Mouse (Mus musculus) spleen, adult 2 months (tissue): Measurements from ENCODE around the gene Nufip2. TPM values are rescaled to one million over a fixed set of nuclear protein-coding genes. Genes with fewer than 3 reads are reported as not detected.
A peak's percentile ranks its signal among the peaks of the same experiment; 100 is the strongest.

Experiments
- DNase-seq, 2 experiments: peaks; one replicate each; pipeline versions ENCODE4 v3.0.0 to v3.0.0-alpha.2; 2012 to 2021; ENCODE audit warnings: low spot score in 2 of 2, low read depth in 1 of 2
- H3K27ac ChIP-seq: fragments of 200-500 bp; 2 replicates; pipeline ENCODE4 v1.5.1; 2012; ENCODE audit warnings: low read length, inconsistent platforms; ENCODE audit not compliant: insufficient read depth
- H3K27me3 ChIP-seq: fragments of 200-500 bp; 2 replicates; pipeline ENCODE4 v1.6.1; 2012; ENCODE audit warnings: mild to moderate bottlenecking, moderate library complexity, low read length, inconsistent platforms; ENCODE audit not compliant: control insufficient read depth, insufficient read depth
- H3K36me3 ChIP-seq: fragments of 200-500 bp; 2 replicates; pipeline ENCODE4 v1.6.1; 2012; ENCODE audit warnings: mild to moderate bottlenecking, low read length, inconsistent platforms; ENCODE audit not compliant: control insufficient read depth, insufficient read depth
- H3K4me1 ChIP-seq: fragments of 200-500 bp; 2 replicates; pipeline ENCODE4 v1.6.1; 2011; ENCODE audit warnings: inconsistent platforms; ENCODE audit not compliant: control insufficient read depth, insufficient read depth, insufficient read length
- H3K4me3 ChIP-seq: fragments of 200-500 bp; 2 replicates; pipeline ENCODE4 v1.5.1; 2011; ENCODE audit warnings: mild to moderate bottlenecking, inconsistent platforms; ENCODE audit not compliant: insufficient read depth, insufficient read length; ENCODE audit errors: extremely low read depth
- CTCF ChIP-seq: fragments of 200-500 bp; IDR thresholded peaks from 2 replicates; pipeline ENCODE4 v1.5.1; 2011; ENCODE audit warnings: mild to moderate bottlenecking, inconsistent platforms; ENCODE audit not compliant: insufficient read depth, insufficient read length, insufficient replicate concordance; ENCODE audit errors: extremely low read depth
- POLR2A ChIP-seq: fragments of 200-500 bp; IDR thresholded peaks from 2 replicates; pipeline ENCODE4 v1.6.1; 2011; ENCODE audit warnings: low read depth, low read length, inconsistent platforms
- WGBS: fragments of 180-500 bp; shearing (Covaris S2); methylation state at CpG from one replicate; pipeline ENCODE4 v1.1.7; 2018; 5-methylcytosine and 5-hydroxymethylcytosine counted together
- polyA plus RNA-seq: library from polyadenylated mRNA; depleted of rRNA; stranded (reverse); fragments of >200 nt; gene quantifications from 2 replicates; pipeline ENCODE4 v1.2.3, GENCODE M21; 2012

Gene Nufip2
- polyA plus RNA-seq, 1 experiment: 13.5 TPM

DNA sequence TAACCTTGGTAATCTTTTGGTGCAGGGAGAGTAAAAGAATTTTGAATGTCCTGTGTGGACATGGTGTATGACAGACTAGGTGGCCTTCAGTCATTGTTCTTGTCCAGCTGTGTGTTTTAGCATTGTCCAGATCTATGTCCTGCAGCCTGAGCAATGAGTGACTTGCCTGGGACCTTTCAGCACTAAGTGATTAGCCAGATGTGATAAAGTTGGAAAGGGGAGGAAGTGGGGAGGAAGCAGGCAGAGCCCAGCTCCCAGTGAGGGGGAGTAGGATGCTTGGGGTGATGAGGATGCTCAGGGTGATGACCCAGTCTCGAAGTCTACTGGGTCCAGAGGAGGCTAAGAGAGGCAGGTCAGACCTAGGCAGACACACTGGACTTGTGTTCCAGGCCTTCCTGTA is 93.3 kb downstream of the Nufip2 start:
- no peak for DNase-seq
- WGBS: 91% methylated on average over 1 of the region's 1 CpGs
- H3K4me1 ChIP-seq: peaks cover 4% of the 10 kb centered on the region; the same call in 1 of the 2 replicates

DNA sequence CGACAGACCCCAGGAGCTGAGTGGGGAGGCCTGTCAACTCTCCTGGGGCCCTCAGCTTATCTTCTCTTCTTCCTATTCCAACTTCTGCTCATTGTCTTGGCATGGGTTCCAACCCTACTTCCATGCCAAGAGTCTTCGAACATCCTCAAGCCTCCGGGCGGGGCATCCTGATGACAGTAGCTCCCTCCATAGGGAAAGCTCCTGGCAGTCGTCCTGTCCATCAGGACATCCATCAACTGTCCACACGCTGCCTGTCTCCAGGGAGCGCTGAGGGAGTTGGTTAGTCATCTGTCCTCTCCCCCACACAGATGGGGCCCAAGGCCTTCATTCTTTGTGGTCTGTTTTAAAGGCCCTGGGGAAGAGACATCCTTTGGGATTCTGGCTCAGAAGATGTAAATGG is 95.1 kb downstream of the Nufip2 start:
- Histone ChIP-seq H3K4me3 (no peak overlapping the region), H3K27me3 (no peaks in the 10 kb centered on the region), H3K27ac (no peak overlapping the region), H3K4me1 (peaks cover 8% of the 10 kb centered on the region; the same call in 1 of the 2 replicates), H3K36me3 (no peaks in the 10 kb centered on the region)
- 85% methylated on average over 7 of the region's 7 CpGs for WGBS
- DNase-seq: no peak
- no peak for TF ChIP-seq POLR2A
- no peak for TF ChIP-seq CTCF

More for the DNA sequence above, 93.3 kb downstream of the Nufip2 start:
- H3K4me3 ChIP-seq: no peak overlapping the region
- no peaks in the 10 kb centered on the region for H3K36me3 ChIP-seq
- no peak for TF ChIP-seq POLR2A
- TF ChIP-seq CTCF: no peak
- H3K27ac ChIP-seq: no peak overlapping the region
- no peaks in the 10 kb centered on the region for H3K27me3 ChIP-seq

DNA sequence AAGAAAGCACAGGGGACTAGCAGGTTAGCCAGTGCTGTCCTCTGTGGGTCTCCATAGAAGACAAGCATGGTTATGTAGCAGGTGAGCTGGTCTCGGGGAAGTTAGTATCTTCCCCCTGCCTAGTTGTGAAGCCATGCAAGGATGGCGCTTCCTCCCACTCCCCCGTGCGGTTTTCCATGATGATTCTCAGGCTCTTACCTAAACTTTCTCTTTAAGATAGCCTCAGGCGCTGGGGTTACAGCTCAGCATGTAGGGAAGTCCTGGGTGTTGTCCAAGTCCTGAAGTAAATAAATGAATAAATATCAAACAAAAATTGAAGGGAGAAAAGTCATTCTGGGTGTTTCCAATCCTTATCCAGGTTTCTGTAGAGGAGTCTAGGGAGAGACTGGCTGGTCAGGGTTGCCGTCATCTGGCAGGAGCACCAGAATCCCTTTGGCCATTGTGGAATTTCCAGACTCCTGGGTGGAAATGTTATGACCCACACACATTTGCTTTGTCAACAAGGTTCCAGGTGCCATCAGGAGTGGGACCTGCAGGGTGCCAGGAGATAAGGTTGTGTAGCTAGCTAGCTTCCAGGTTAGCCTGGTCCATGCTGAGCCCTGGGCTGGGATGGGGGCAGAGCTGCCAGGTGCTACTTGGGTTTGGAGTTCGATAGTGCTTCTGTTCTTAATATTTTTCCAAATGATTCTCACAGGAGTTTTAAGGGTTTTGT is 96.3 kb downstream of the Nufip2 start:
- no peaks in the 10 kb centered on the region for H3K36me3 ChIP-seq
- no peak overlapping the region for H3K27ac ChIP-seq
- DNase-seq: no peak
- H3K27me3 ChIP-seq: no peaks in the 10 kb centered on the region
- WGBS: 87% methylated on average over 7 of the region's 7 CpGs
- TF ChIP-seq CTCF (no peak), POLR2A (no peak)
- peaks cover 8% of the 10 kb centered on the region; the same call in 1 of the 2 replicates for H3K4me1 ChIP-seq
- H3K4me3 ChIP-seq: no peak overlapping the region

DNA sequence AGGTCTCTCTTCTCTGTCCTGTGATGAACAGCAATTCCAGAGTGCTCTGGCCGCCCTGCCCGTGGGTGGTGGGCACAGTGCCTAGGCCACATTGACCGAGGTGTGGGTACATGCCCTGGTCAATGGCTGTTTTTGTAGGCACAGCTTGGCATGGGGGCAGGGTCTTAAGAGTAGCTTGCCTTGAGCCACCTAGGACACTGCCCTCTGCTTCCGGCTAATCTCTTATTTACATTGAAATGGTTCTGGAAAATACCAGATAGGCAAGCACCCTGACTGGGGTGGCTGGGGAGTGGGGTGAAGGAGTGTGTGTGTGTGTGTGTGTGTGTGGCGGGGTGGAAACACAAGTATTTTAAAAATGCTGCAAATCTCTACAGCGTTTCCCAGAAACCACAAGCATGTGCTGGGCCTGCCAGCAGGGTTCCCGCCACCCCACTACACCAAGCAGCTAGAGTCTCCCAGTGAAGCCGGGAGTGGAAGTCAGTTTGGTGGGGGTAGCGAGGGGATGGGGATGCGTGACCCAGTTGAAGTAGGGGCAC is 97.3 kb downstream of the Nufip2 start:
- H3K4me3 ChIP-seq: no peak overlapping the region
- WGBS: 63% methylated on average over 10 of the region's 10 CpGs
- TF ChIP-seq POLR2A (no peak), CTCF (no peak)
- H3K27ac ChIP-seq: peak overlapping the region; percentile 52
- H3K36me3 ChIP-seq: no peaks in the 10 kb centered on the region
- DNase-seq: no peak
- H3K27me3 ChIP-seq: no peaks in the 10 kb centered on the region
- H3K4me1 ChIP-seq: peaks cover 8% of the 10 kb centered on the region; the same call in 1 of the 2 replicates

- 11% methylated on average over 18 of the region's 18 CpGs for WGBS
- Histone ChIP-seq H3K27me3 (no peaks in the 10 kb centered on the region), H3K4me3 (0 out of 2 replicates have a peak overlapping the region, but pooled peaks have one; percentile 31), H3K4me1 (peaks cover 8% of the 10 kb centered on the region; the same call in 1 of the 2 replicates), H3K27ac (peak overlapping the region; percentile 52), H3K36me3 (no peaks in the 10 kb centered on the region)
- TF ChIP-seq CTCF (peak; percentile 8; the same call in 1 of the 2 replicates), POLR2A (no peak)
- DNase-seq: no peak
Observed at GRCm38 (mm10) chr11:77783747-77784646, 98.0 kb downstream of the Nufip2 start.

DNA sequence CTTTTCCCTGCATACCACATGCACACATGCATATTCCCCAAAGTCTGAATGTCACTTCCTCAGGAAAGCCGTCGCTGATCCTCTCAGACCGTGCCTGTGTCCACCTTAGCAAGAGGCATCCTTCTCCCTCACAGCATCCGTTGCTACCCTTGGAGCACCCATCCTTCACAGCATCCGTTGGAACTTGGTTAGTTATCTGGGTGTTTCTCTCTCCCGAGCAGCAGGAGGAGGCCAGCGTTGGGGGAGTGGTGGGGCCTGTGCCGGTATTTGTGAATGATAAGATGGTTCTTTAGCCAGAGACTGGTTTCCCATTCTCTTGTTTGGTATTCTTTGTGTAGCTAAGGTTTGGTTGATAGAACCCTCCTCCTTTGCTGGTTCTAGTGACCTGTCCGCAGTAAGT is 98.9 kb downstream of the Nufip2 start:
- no peak for DNase-seq
- H3K4me1 ChIP-seq: peaks cover 8% of the 10 kb centered on the region; the same call in 1 of the 2 replicates
- 79% methylated on average over 9 of the region's 9 CpGs for WGBS
- no peak overlapping the region for H3K4me3 ChIP-seq
- no peaks in the 10 kb centered on the region for H3K27me3 ChIP-seq
- no peaks in the 10 kb centered on the region for H3K36me3 ChIP-seq
- peak overlapping the region; percentile 52 for H3K27ac ChIP-seq
- no peak for TF ChIP-seq POLR2A
- no peak for TF ChIP-seq CTCF
